Mouse (Mus musculus) megakaryocyte, embryonic 14.5 days (primary cell): Measurements from ENCODE around the gene Rab23.

Source experiments
- FLI1 ChIP-seq: IDR thresholded peaks from 2 replicates; pipeline ENCODE4 v1.6.1; 2012; ENCODE audit warnings: low read length, inconsistent platforms, mixed read lengths
- GATA1 ChIP-seq: IDR thresholded peaks from 3 replicates; pipeline ENCODE4 v1.6.1; 2012; ENCODE audit warnings: mixed read lengths, low read length, inconsistent platforms, borderline replicate concordance

- TF ChIP-seq GATA1 (no peak), FLI1 (no peak)
Observed at GRCm38 (mm10) chr1:33721020-33721419, 1.3 kb downstream of the Rab23 start.
